Mouse (Mus musculus): ENCODE measurements at regions not wholly inside any gene's neighbourhood (a gene's known extent, or its start where the extent isn't known, plus 50 kb on each side); places are given as distances from the start of the nearest gene placed in this dataset.
"Not testable (repeated sequence)": the region's sequence is repeated elsewhere in the genome, so short reads cannot be mapped to it uniquely, and the experiment has no call there.

GRCm38 (mm10) chr14:37820918-37821632 lies 686.0 kb upstream of the Ghitm start:
- no peak for DNase-seq (ENCODE audit: low spot score in 2 of 2)

DNA sequence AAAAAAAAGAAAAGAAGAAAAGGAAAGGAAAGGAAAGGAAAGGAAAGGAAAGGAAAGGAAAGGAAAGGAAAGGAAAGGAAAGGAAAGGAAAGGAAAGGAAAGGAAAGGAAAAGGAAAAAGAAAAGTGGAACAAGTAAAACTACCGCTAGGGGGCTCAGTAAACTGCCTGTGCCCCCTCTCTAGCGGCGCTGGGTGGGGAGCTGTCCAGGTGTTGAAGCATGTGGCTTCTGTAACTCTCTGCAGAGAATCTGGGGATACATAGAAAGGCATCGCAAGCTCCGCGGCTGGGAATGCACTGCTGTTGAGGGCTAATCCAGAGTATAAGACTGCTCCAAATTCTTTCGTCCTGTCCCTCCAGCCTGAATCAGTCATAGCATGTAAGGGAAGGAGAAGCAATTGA lies 684.9 kb upstream of the Ghitm start:
- DNase-seq (ENCODE audit: low spot score in 2 of 2) = peak in 1 of 2 experiments; percentile 10

DNA sequence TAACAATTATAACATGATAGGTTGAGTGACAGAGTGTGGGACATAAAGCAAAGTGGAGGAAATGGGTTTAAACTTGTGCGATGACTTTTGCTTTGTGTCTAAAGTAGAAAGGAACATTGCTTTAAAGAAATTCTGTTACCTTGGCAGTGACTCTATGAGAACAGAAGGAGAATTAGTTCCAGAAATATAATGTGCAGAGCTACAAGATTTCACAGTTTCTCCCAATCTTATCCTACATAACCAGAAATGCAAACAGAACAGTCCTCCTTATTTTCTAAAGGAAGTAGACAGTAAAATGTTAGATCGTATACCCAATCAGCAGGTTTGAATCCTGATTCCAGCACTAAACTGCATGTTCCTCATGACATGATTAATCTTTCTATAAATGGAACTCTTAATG lies 660.6 kb upstream of the Ghitm start:
- DNase-seq (ENCODE audit: low spot score in 2 of 2) = no peak

GRCm38 (mm10) chr14:37765729-37766128 lies 630.7 kb upstream of the Ghitm start:
- DNase-seq (ENCODE audit: low spot score in 2 of 2) = no peak

- DNase-seq (ENCODE audit: low spot score in 2 of 2) = not testable (repeated sequence)
Measured at GRCm38 (mm10) chr14:37749661-37750060, 614.6 kb upstream of the Ghitm start.

GRCm38 (mm10) chr14:37749162-37749561 lies 614.1 kb upstream of the Ghitm start:
- DNase-seq (ENCODE audit: low spot score in 2 of 2) = no peak

DNA sequence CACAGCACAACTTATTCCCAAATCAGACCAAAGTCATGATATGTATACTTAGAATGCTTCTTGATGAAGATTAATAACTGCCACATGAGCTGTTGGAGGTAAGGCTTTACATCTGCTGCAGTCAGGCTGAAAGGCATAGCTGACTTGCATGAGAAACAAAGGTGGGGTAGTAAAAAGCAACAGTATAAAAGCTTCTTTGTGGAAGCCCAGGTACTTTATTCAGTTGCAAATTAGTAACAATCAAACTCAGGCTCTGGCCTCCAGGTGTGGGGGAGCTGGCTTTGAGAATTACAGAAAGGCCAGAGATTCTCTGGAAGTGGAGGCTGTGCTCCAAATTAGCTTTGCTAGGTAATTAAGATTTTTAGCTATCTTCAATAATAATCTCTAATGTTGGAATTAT lies 608.0 kb upstream of the Ghitm start:
- no peak for DNase-seq (ENCODE audit: low spot score in 2 of 2)

GRCm38 (mm10) chr14:37742426-37742825 lies 607.4 kb upstream of the Ghitm start:
- not testable (repeated sequence) for DNase-seq (ENCODE audit: low spot score in 2 of 2)

Measured in layer of hippocampus, postnatal 10 days (tissue).